Mouse (Mus musculus): ENCODE results near the gene Slc47a2.

DNA sequence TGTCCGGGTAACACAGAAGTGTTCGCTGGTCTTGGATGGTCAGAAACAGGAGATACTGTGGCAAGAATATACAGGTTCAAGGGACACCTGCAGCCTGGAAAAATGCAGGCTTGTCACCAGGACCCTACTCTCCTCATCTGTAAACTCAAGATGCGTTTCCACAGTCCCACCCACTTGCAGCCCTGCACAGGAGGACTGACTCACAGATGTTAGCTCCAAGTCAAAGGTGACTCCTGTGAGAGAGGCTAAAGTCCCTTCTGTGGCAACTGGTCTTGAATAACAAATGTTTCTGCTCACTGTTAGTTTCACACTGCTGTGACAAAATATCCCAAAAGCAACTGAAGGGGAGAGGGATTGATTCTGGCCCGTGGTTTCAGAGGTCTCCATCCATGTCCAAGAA, 36.0 kb upstream of the Slc47a2 start:
- TF ChIP-seq ZC3H11A (IDR thresholded peaks at IDR 0.05; ENCODE audit: borderline replicate concordance, low read depth, low read length), result no peak
- no peak for TF ChIP-seq HCFC1 (IDR thresholded peaks at IDR 0.05; ENCODE audit: borderline replicate concordance, insufficient read depth, low read length)
- TF ChIP-seq ZNF384 (IDR thresholded peaks at IDR 0.05; ENCODE audit: low read depth, low read length), result no peak
